Mouse (Mus musculus): ENCODE measurements at regions not wholly inside any gene's neighbourhood (a gene's known extent, or its start where the extent isn't known, plus 50 kb on each side); places are given as distances from the start of the nearest gene placed in this dataset.

- no peak for DNase-seq (ENCODE audit: low spot score)
- H3K27ac ChIP-seq (ENCODE audit: low read depth, low read length), result no peak overlapping the region
- no peak overlapping the region for H3K9ac ChIP-seq (replicated peaks; ENCODE audit: low read length, poor library complexity, severe bottlenecking)
- H3K36me3 ChIP-seq (ENCODE audit: insufficient read depth, low read length), result no peaks in the 10 kb centered on the region
- no peak for TF ChIP-seq CTCF (IDR thresholded peaks at IDR 0.05)
- WGBS, result 94% methylated on average over 1 of the region's 1 CpGs
- no peaks in the 10 kb centered on the region for H3K27me3 ChIP-seq (ENCODE audit: insufficient read depth, low read length)
- H3K4me3 ChIP-seq (ENCODE audit: low read depth, low read length), result no peak overlapping the region
- H3K4me2 ChIP-seq (ENCODE audit: low read depth, low read length, poor library complexity, severe bottlenecking), result no peak overlapping the region
- H3K9me3 ChIP-seq (ENCODE audit: low read length), result no peaks in the 10 kb centered on the region
- H3K4me1 ChIP-seq (ENCODE audit: insufficient read depth, low read length), result no peaks in the 10 kb centered on the region
- no peak for ATAC-seq (ENCODE audit: low FRiP score)
Measured at GRCm38 (mm10) chr4:5165263-5165662, 372.1 kb upstream of the Impad1 start.

GRCm38 (mm10) chr4:5160931-5161330 is 367.8 kb upstream of the Impad1 start:
- no peak for TF ChIP-seq CTCF (IDR thresholded peaks at IDR 0.05)
- no peak for ATAC-seq (ENCODE audit: low FRiP score)
- Histone ChIP-seq H3K4me3 (ENCODE audit: low read depth, low read length) (no peak overlapping the region), H3K9ac (replicated peaks; ENCODE audit: low read length, poor library complexity, severe bottlenecking) (no peak overlapping the region), H3K4me2 (ENCODE audit: low read depth, low read length, poor library complexity, severe bottlenecking) (no peak overlapping the region), H3K27ac (ENCODE audit: low read depth, low read length) (no peak overlapping the region), H3K4me1 (ENCODE audit: insufficient read depth, low read length) (no peaks in the 10 kb centered on the region), H3K36me3 (ENCODE audit: insufficient read depth, low read length) (no peaks in the 10 kb centered on the region), H3K27me3 (ENCODE audit: insufficient read depth, low read length) (no peaks in the 10 kb centered on the region), H3K9me3 (ENCODE audit: low read length) (no peaks in the 10 kb centered on the region)
- 82% methylated on average over 1 of the region's 1 CpGs for WGBS
- DNase-seq (ENCODE audit: low spot score), result no peak

GRCm38 (mm10) chr4:5130726-5131125 is 337.6 kb upstream of the Impad1 start:
- Histone ChIP-seq H3K4me3 (ENCODE audit: low read depth, low read length) (no peak overlapping the region), H3K9me3 (ENCODE audit: low read length) (no peaks in the 10 kb centered on the region), H3K27ac (ENCODE audit: low read depth, low read length) (no peak overlapping the region), H3K27me3 (ENCODE audit: insufficient read depth, low read length) (no peaks in the 10 kb centered on the region), H3K9ac (replicated peaks; ENCODE audit: low read length, poor library complexity, severe bottlenecking) (no peak overlapping the region), H3K4me2 (ENCODE audit: low read depth, low read length, poor library complexity, severe bottlenecking) (no peak overlapping the region), H3K36me3 (ENCODE audit: insufficient read depth, low read length) (no peaks in the 10 kb centered on the region), H3K4me1 (ENCODE audit: insufficient read depth, low read length) (no peaks in the 10 kb centered on the region)
- 70% methylated on average over 3 of the region's 3 CpGs for whole genome bisulfite sequencing
- no peak for ATAC-seq (ENCODE audit: low FRiP score)
- no peak for TF ChIP-seq CTCF (IDR thresholded peaks at IDR 0.05)
- no peak for DNase-seq (ENCODE audit: low spot score)

GRCm38 (mm10) chr4:5126059-5126458 is 332.9 kb upstream of the Impad1 start:
- Histone ChIP-seq H3K9ac (replicated peaks; ENCODE audit: low read length, poor library complexity, severe bottlenecking) (no peak overlapping the region), H3K4me3 (ENCODE audit: low read depth, low read length) (no peak overlapping the region), H3K27me3 (ENCODE audit: insufficient read depth, low read length) (no peaks in the 10 kb centered on the region), H3K27ac (ENCODE audit: low read depth, low read length) (no peak overlapping the region), H3K9me3 (ENCODE audit: low read length) (no peaks in the 10 kb centered on the region), H3K36me3 (ENCODE audit: insufficient read depth, low read length) (no peaks in the 10 kb centered on the region), H3K4me2 (ENCODE audit: low read depth, low read length, poor library complexity, severe bottlenecking) (no peak overlapping the region), H3K4me1 (ENCODE audit: insufficient read depth, low read length) (no peaks in the 10 kb centered on the region)
- no peak for TF ChIP-seq CTCF (IDR thresholded peaks at IDR 0.05)
- DNase-seq (ENCODE audit: low spot score) (no peak), ATAC-seq (ENCODE audit: low FRiP score) (no peak)
- WGBS, result 66% methylated on average over 2 of the region's 2 CpGs

- no peak for TF ChIP-seq CTCF (IDR thresholded peaks at IDR 0.05)
- Histone ChIP-seq H3K4me3 (ENCODE audit: low read depth, low read length) (no peak overlapping the region), H3K4me2 (ENCODE audit: low read depth, low read length, poor library complexity, severe bottlenecking) (no peak overlapping the region), H3K9ac (replicated peaks; ENCODE audit: low read length, poor library complexity, severe bottlenecking) (no peak overlapping the region), H3K27me3 (ENCODE audit: insufficient read depth, low read length) (no peaks in the 10 kb centered on the region), H3K4me1 (ENCODE audit: insufficient read depth, low read length) (no peaks in the 10 kb centered on the region), H3K9me3 (ENCODE audit: low read length) (no peaks in the 10 kb centered on the region), H3K36me3 (ENCODE audit: insufficient read depth, low read length) (no peaks in the 10 kb centered on the region), H3K27ac (ENCODE audit: low read depth, low read length) (no peak overlapping the region)
- 84% methylated on average over 3 of the region's 3 CpGs for WGBS
- no peak for ATAC-seq (ENCODE audit: low FRiP score)
- DNase-seq (ENCODE audit: low spot score), result no peak
Measured at GRCm38 (mm10) chr4:5098411-5098810, 305.3 kb upstream of the Impad1 start.

GRCm38 (mm10) chr4:5078723-5079122 is 285.6 kb upstream of the Impad1 start:
- WGBS, result 40% methylated on average over 3 of the region's 3 CpGs
- Histone ChIP-seq H3K4me2 (ENCODE audit: low read depth, low read length, poor library complexity, severe bottlenecking) (no peak overlapping the region), H3K9me3 (ENCODE audit: low read length) (no peaks in the 10 kb centered on the region), H3K4me3 (ENCODE audit: low read depth, low read length) (no peak overlapping the region), H3K4me1 (ENCODE audit: insufficient read depth, low read length) (no peaks in the 10 kb centered on the region), H3K27ac (ENCODE audit: low read depth, low read length) (no peak overlapping the region), H3K36me3 (ENCODE audit: insufficient read depth, low read length) (no peaks in the 10 kb centered on the region), H3K9ac (replicated peaks; ENCODE audit: low read length, poor library complexity, severe bottlenecking) (no peak overlapping the region), H3K27me3 (ENCODE audit: insufficient read depth, low read length) (no peaks in the 10 kb centered on the region)
- no peak for DNase-seq (ENCODE audit: low spot score)
- no peak for TF ChIP-seq CTCF (IDR thresholded peaks at IDR 0.05)
- no peak for ATAC-seq (ENCODE audit: low FRiP score)

Data from midbrain, postnatal 0 days (tissue).